Mouse (Mus musculus): ENCODE data around the gene Olfr1287. TPM values are rescaled to one million over a fixed set of nuclear protein-coding genes. Genes with fewer than 3 reads are reported as not detected.

Gene Olfr1287
- polyA plus RNA-seq (2014; fragmentation: Nextera tagmentation; extraction: Ambion mirVana), result not detected in 2 replicates

DNA sequence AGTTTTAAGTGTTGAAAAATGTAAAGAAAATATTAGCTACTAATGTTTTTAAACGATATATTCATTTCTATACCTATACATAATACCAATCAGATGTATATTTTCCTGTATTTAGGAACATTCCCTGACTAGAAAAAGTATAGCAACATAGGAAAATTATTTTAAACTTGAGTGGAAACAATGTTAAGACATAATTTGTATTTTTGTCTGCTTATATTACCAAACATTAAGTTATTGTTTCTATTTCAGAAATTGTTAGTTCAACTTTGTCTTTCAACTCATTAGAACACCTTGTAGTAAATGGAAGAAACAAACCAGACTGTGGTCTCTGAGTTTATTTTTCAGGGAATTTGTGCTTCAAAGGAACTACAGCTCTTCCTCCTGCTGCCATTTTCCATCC lies at the start of gene Olfr1287:
Olfr1287 (plus strand) TSS at position 301 of the 400 bp plus-strand sequence.
- Histone ChIP-seq H3K9me3 (ENCODE audit: control insufficient read depth, low read length) (no peaks in the 10 kb centered on the region), H3K4me1 (ENCODE audit: control insufficient read depth in 2 of 2, insufficient read depth in 2 of 2, low read length in 2 of 2) (no peaks in the 10 kb centered on the region), H3K36me3 (ENCODE audit: control insufficient read depth, insufficient read depth, low read length) (no peaks in the 10 kb centered on the region), H3K27ac (replicated peaks in 1 of 2; ENCODE audit: control insufficient read depth in 1 of 2, insufficient read depth in 1 of 2, low read depth in 2 of 2, low read length in 2 of 2) (no peak within 1 kb of the TSS), H3K4me2 (ENCODE audit: low read length) (no peak within 1 kb of the TSS), H3K4me3 (ENCODE audit: control insufficient read depth in 1 of 2, insufficient read depth in 1 of 2, low read depth in 1 of 2, low read length in 2 of 2) (no peak within 1 kb of the TSS), H3K27me3 (ENCODE audit: control insufficient read depth, insufficient read depth, low read length) (no peaks in the 10 kb centered on the region), H3K9ac (ENCODE audit: low read length) (no peak within 1 kb of the TSS)
- no peak for ATAC-seq (ENCODE audit: insufficient number of reproducible peaks, insufficient read depth, low FRiP score, low read depth)
- 52% methylated on average over 1 of the region's 1 CpGs for WGBS

DNA sequence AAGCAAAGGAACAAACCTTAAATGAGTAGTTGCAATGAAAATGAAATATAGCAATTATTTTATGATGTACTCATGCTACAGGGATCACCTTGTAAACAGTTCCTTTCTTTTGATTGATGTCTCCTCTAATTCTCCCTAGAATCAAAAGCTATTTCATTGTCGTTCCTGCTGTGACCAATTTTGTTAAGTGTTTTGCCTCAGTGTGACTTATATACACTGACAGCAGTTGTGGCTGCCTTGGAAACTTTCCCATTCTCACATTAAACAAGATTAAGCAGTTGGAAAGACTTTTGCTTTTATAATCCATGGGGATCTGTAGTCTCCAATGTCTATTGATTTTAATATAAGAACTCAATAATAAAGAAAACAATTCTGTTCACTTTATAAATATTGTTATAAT lies 26.0 kb upstream of the Olfr1287 start, which contains the start of gene Olfr1286:
Olfr1286 (minus strand) TSS at position 185 of the 400 bp plus-strand sequence.
- no peaks in the 10 kb centered on the region for H3K9me3 ChIP-seq (ENCODE audit: control insufficient read depth, low read length)
- no peak within 1 kb of the TSS for H3K9ac ChIP-seq (ENCODE audit: low read length)
- no peak within 1 kb of the TSS for H3K27ac ChIP-seq (replicated peaks in 1 of 2; ENCODE audit: control insufficient read depth in 1 of 2, insufficient read depth in 1 of 2, low read depth in 2 of 2, low read length in 2 of 2)
- WGBS, result 58% methylated on average over 1 of the region's 1 CpGs
- H3K4me2 ChIP-seq (ENCODE audit: low read length), result no peak within 1 kb of the TSS
- no peaks in the 10 kb centered on the region for H3K27me3 ChIP-seq (ENCODE audit: control insufficient read depth, insufficient read depth, low read length)
- H3K4me1 ChIP-seq (ENCODE audit: control insufficient read depth in 2 of 2, insufficient read depth in 2 of 2, low read length in 2 of 2), result no peaks in the 10 kb centered on the region
- no peaks in the 10 kb centered on the region for H3K36me3 ChIP-seq (ENCODE audit: control insufficient read depth, insufficient read depth, low read length)
- no peak for ATAC-seq (ENCODE audit: insufficient number of reproducible peaks, insufficient read depth, low FRiP score, low read depth)
- no peak within 1 kb of the TSS for H3K4me3 ChIP-seq (ENCODE audit: control insufficient read depth in 1 of 2, insufficient read depth in 1 of 2, low read depth in 1 of 2, low read length in 2 of 2)

DNA sequence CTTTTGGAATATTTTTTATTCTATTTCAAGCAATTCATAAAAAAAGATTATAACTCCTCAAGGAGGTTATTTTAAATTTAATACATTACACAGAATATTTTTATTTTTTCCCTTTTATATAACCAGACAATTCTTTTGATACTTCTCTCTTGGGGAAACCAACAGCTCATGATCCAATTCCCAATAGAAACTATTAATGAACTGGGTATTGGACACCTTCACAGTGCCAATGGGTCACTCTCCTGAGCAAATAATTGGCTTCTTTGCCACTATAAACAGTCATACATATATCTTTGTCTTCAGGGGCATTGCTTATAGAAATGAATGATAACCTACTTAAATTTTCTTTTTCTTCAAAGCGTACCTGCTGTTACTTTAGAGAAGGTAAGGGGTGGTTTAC lies 24.9 kb downstream of the Olfr1287 start, which contains the start of gene Olfr1288:
Olfr1288 (plus strand) TSS at position 301 of the 400 bp plus-strand sequence.
- ATAC-seq (ENCODE audit: insufficient number of reproducible peaks, insufficient read depth, low FRiP score, low read depth), result no peak
- no peaks in the 10 kb centered on the region for H3K36me3 ChIP-seq (ENCODE audit: control insufficient read depth, insufficient read depth, low read length)
- H3K27me3 ChIP-seq (ENCODE audit: control insufficient read depth, insufficient read depth, low read length), result no peaks in the 10 kb centered on the region
- 83% methylated on average over 1 of the region's 1 CpGs for WGBS
- no peak within 1 kb of the TSS for H3K9ac ChIP-seq (ENCODE audit: low read length)
- H3K9me3 ChIP-seq (ENCODE audit: control insufficient read depth, low read length), result no peaks in the 10 kb centered on the region
- no peak within 1 kb of the TSS for H3K4me2 ChIP-seq (ENCODE audit: low read length)
- H3K4me3 ChIP-seq (ENCODE audit: control insufficient read depth in 1 of 2, insufficient read depth in 1 of 2, low read depth in 1 of 2, low read length in 2 of 2), result no peak within 1 kb of the TSS
- H3K27ac ChIP-seq (replicated peaks in 1 of 2; ENCODE audit: control insufficient read depth in 1 of 2, insufficient read depth in 1 of 2, low read depth in 2 of 2, low read length in 2 of 2), result no peak within 1 kb of the TSS
- H3K4me1 ChIP-seq (ENCODE audit: control insufficient read depth in 2 of 2, insufficient read depth in 2 of 2, low read length in 2 of 2), result no peaks in the 10 kb centered on the region

GRCm38 (mm10) chr2:111480519-111480918 lies 31.6 kb downstream of the Olfr1287 start, which contains the start of gene Olfr1289:
Gene Olfr1289 (plus strand): TSS chr2:111480819.
- Histone ChIP-seq H3K36me3 (ENCODE audit: control insufficient read depth, insufficient read depth, low read length) (no peaks in the 10 kb centered on the region), H3K9me3 (ENCODE audit: control insufficient read depth, low read length) (no peaks in the 10 kb centered on the region), H3K4me1 (ENCODE audit: control insufficient read depth in 2 of 2, insufficient read depth in 2 of 2, low read length in 2 of 2) (no peaks in the 10 kb centered on the region), H3K4me3 (ENCODE audit: control insufficient read depth in 1 of 2, insufficient read depth in 1 of 2, low read depth in 1 of 2, low read length in 2 of 2) (no peak within 1 kb of the TSS), H3K27me3 (ENCODE audit: control insufficient read depth, insufficient read depth, low read length) (no peaks in the 10 kb centered on the region), H3K27ac (replicated peaks in 1 of 2; ENCODE audit: control insufficient read depth in 1 of 2, insufficient read depth in 1 of 2, low read depth in 2 of 2, low read length in 2 of 2) (no peak within 1 kb of the TSS), H3K9ac (ENCODE audit: low read length) (no peak within 1 kb of the TSS), H3K4me2 (ENCODE audit: low read length) (no peak within 1 kb of the TSS)
- no peak for ATAC-seq (ENCODE audit: insufficient number of reproducible peaks, insufficient read depth, low FRiP score, low read depth)
- WGBS, result 63% methylated on average over 1 of the region's 1 CpGs

- H3K9ac ChIP-seq (ENCODE audit: low read length), result no peak within 1 kb of the TSS
- H3K4me2 ChIP-seq (ENCODE audit: low read length), result no peak within 1 kb of the TSS
- H3K4me3 ChIP-seq (ENCODE audit: control insufficient read depth in 1 of 2, insufficient read depth in 1 of 2, low read depth in 1 of 2, low read length in 2 of 2), result no peak within 1 kb of the TSS
- no peak within 1 kb of the TSS for H3K27ac ChIP-seq (replicated peaks in 1 of 2; ENCODE audit: control insufficient read depth in 1 of 2, insufficient read depth in 1 of 2, low read depth in 2 of 2, low read length in 2 of 2)
- H3K36me3 ChIP-seq (ENCODE audit: control insufficient read depth, insufficient read depth, low read length), result no peaks in the 10 kb centered on the region
- 64% methylated on average over 5 of the region's 5 CpGs for WGBS
- no peaks in the 10 kb centered on the region for H3K27me3 ChIP-seq (ENCODE audit: control insufficient read depth, insufficient read depth, low read length)
- H3K4me1 ChIP-seq (ENCODE audit: control insufficient read depth in 2 of 2, insufficient read depth in 2 of 2, low read length in 2 of 2), result no peaks in the 10 kb centered on the region
- ATAC-seq (ENCODE audit: insufficient number of reproducible peaks, insufficient read depth, low FRiP score, low read depth), result no peak
- H3K9me3 ChIP-seq (ENCODE audit: control insufficient read depth, low read length), result no peaks in the 10 kb centered on the region
These were observed 44.8 kb downstream of the Olfr1287 start, which contains the start of gene Olfr1290 for GRCm38 (mm10) chr2:111493729-111494128. Gene Olfr1290 (minus strand): TSS chr2:111493829.

- Histone ChIP-seq H3K27me3 (ENCODE audit: control insufficient read depth, insufficient read depth, low read length) (no peaks in the 10 kb centered on the region), H3K4me2 (ENCODE audit: low read length) (no peak within 1 kb of the TSS), H3K27ac (replicated peaks in 1 of 2; ENCODE audit: control insufficient read depth in 1 of 2, insufficient read depth in 1 of 2, low read depth in 2 of 2, low read length in 2 of 2) (no peak within 1 kb of the TSS), H3K4me3 (ENCODE audit: control insufficient read depth in 1 of 2, insufficient read depth in 1 of 2, low read depth in 1 of 2, low read length in 2 of 2) (no peak within 1 kb of the TSS), H3K4me1 (ENCODE audit: control insufficient read depth in 2 of 2, insufficient read depth in 2 of 2, low read length in 2 of 2) (no peaks in the 10 kb centered on the region), H3K36me3 (ENCODE audit: control insufficient read depth, insufficient read depth, low read length) (no peaks in the 10 kb centered on the region), H3K9ac (ENCODE audit: low read length) (no peak within 1 kb of the TSS), H3K9me3 (ENCODE audit: control insufficient read depth, low read length) (no peaks in the 10 kb centered on the region)
- WGBS, result 88% methylated on average over 3 of the region's 3 CpGs
- ATAC-seq (ENCODE audit: insufficient number of reproducible peaks, insufficient read depth, low FRiP score, low read depth), result no peak
These were observed 47.9 kb downstream of the Olfr1287 start, which contains the start of gene Olfr1291-ps1 for GRCm38 (mm10) chr2:111496880-111497279. Gene Olfr1291-ps1 (plus strand): TSS chr2:111497180.

Other genes with a start within 250 kb of the Olfr1287 start
- gene 4930430A15Rik, start 219.5 kb upstream of the Olfr1287 start, polyA plus RNA-seq (2014; fragmentation: Nextera tagmentation; extraction: Ambion mirVana), result not detected in 2 replicates
- not detected in 2 replicates for gene Olfr1275, start 213.9 kb upstream of the Olfr1287 start, polyA plus RNA-seq (2014; fragmentation: Nextera tagmentation; extraction: Ambion mirVana)
- not detected in 2 replicates for gene Olfr1276, start 194.6 kb upstream of the Olfr1287 start, polyA plus RNA-seq (2014; fragmentation: Nextera tagmentation; extraction: Ambion mirVana)
- not detected in 2 replicates for gene Olfr1277, start 175.0 kb upstream of the Olfr1287 start, polyA plus RNA-seq (2014; fragmentation: Nextera tagmentation; extraction: Ambion mirVana)
- not detected in 2 replicates for gene Olfr1278, start 159.0 kb upstream of the Olfr1287 start, polyA plus RNA-seq (2014; fragmentation: Nextera tagmentation; extraction: Ambion mirVana)
- not detected in 2 replicates for gene Olfr1279, start 148.5 kb upstream of the Olfr1287 start, polyA plus RNA-seq (2014; fragmentation: Nextera tagmentation; extraction: Ambion mirVana)
- not detected in 2 replicates for gene Olfr1280, start 135.1 kb upstream of the Olfr1287 start, polyA plus RNA-seq (2014; fragmentation: Nextera tagmentation; extraction: Ambion mirVana)
- not detected in 2 replicates for gene Olfr1281, start 122.6 kb upstream of the Olfr1287 start, polyA plus RNA-seq (2014; fragmentation: Nextera tagmentation; extraction: Ambion mirVana)
- not detected in 2 replicates for gene Olfr1282, start 113.1 kb upstream of the Olfr1287 start, polyA plus RNA-seq (2014; fragmentation: Nextera tagmentation; extraction: Ambion mirVana)
- gene Olfr1283, start 82.4 kb upstream of the Olfr1287 start, polyA plus RNA-seq (2014; fragmentation: Nextera tagmentation; extraction: Ambion mirVana), result not detected in 2 replicates
- gene Olfr1284, start 73.6 kb upstream of the Olfr1287 start, polyA plus RNA-seq (2014; fragmentation: Nextera tagmentation; extraction: Ambion mirVana), result not detected in 2 replicates
- not detected in 2 replicates for gene Olfr1286, start 26.0 kb upstream of the Olfr1287 start, polyA plus RNA-seq (2014; fragmentation: Nextera tagmentation; extraction: Ambion mirVana)
- not detected in 2 replicates for gene Olfr1288, start 25.0 kb downstream of the Olfr1287 start, polyA plus RNA-seq (2014; fragmentation: Nextera tagmentation; extraction: Ambion mirVana)
- gene Olfr1289, start 31.7 kb downstream of the Olfr1287 start, polyA plus RNA-seq (2014; fragmentation: Nextera tagmentation; extraction: Ambion mirVana), result not detected in 2 replicates
- not detected in 2 replicates for gene Olfr1290, start 44.7 kb downstream of the Olfr1287 start, polyA plus RNA-seq (2014; fragmentation: Nextera tagmentation; extraction: Ambion mirVana)
- not detected in 2 replicates for gene Olfr1291-ps1, start 48.0 kb downstream of the Olfr1287 start, polyA plus RNA-seq (2014; fragmentation: Nextera tagmentation; extraction: Ambion mirVana)
- not detected in 2 replicates for gene Olfr1293-ps, start 76.1 kb downstream of the Olfr1287 start, polyA plus RNA-seq (2014; fragmentation: Nextera tagmentation; extraction: Ambion mirVana)
- not detected in 2 replicates for gene Olfr1294, start 91.1 kb downstream of the Olfr1287 start, polyA plus RNA-seq (2014; fragmentation: Nextera tagmentation; extraction: Ambion mirVana)
- not detected in 2 replicates for gene Olfr1295, start 120.5 kb downstream of the Olfr1287 start, polyA plus RNA-seq (2014; fragmentation: Nextera tagmentation; extraction: Ambion mirVana)
- gene Olfr1297, start 177.4 kb downstream of the Olfr1287 start, polyA plus RNA-seq (2014; fragmentation: Nextera tagmentation; extraction: Ambion mirVana), result not detected in 2 replicates
- not detected in 2 replicates for gene Olfr1298, start 200.1 kb downstream of the Olfr1287 start, polyA plus RNA-seq (2014; fragmentation: Nextera tagmentation; extraction: Ambion mirVana)
- gene Olfr1299, start 212.3 kb downstream of the Olfr1287 start, polyA plus RNA-seq (2014; fragmentation: Nextera tagmentation; extraction: Ambion mirVana), result not detected in 2 replicates